Mouse (Mus musculus): Measurements from ENCODE around the gene Dnajc12. TPM values are rescaled to one million over a fixed set of nuclear protein-coding genes. Genes with fewer than 3 reads are reported as not detected.
"Not testable (repeated sequence)": the region's sequence is repeated elsewhere in the genome, so short reads cannot be mapped to it uniquely, and the experiment has no call there.

The Dnajc12 gene
- polyA plus RNA-seq, 1 experiment from 2014 or later: 12.5 TPM

DNA sequence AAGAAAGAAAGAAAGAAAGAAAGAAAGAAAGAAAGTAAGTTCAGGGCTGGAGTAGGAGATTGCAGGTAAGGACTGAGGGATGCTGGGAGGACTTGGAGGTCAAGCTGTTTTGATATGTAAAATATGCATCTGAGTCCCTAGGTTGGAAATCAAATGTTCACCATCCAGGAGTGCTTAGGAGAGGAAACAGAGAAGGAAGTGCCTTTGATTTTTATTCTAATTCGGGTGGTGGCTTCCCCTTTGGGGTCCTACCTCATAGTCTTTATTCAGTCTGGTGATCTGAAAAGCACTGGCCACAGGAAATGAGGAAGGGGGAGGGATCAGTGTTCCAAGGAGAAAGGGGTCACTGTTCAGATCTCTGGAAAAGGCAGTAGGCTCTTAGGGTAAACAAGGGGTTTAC is 21.7 kb upstream of the Dnajc12 start:
- Histone ChIP-seq H3K4me1 (no peaks in the 10 kb centered on the region), H3K4me3 (replicated peaks) (no peak overlapping the region), H3K9me3 (replicated peaks) (no peaks in the 10 kb centered on the region), H3K36me3 (no peaks in the 10 kb centered on the region), H3K27me3 (no peaks in the 10 kb centered on the region), H3K27ac (no peak overlapping the region), H3K9ac (no peak overlapping the region), H3K4me2 (no peak overlapping the region)
- no peak for ATAC-seq (replicated peaks; ENCODE audit: low FRiP score)
- WGBS: 47% methylated on average over 1 of the region's 1 CpGs

DNA sequence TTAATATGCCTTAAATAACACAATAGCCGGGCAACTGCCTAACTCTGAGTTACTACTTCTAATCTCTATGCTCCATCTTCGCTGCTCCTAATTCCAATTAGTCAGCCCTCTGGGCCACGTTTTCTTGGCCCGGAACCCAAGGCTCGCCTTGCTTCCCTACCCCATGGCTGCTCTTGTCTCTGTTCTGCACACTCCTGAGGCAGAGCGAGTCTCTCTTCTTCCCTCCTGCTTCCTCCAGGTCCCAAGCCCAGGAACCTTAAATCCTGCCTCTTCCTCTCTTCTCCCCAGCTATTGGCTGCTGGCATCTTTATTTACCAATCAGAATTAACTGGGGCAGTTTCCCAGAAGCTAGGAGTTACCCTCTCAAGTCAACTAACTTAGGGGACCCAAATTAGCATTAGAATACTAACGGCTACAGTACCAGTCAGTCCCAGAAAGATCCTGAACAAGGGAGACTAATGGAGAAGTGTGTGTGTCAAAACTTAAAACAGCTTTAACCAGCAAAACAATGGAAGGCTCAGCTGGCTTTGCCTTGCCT is 16.3 kb upstream of the Dnajc12 start:
- Histone ChIP-seq H3K27ac (no peak overlapping the region), H3K4me3 (replicated peaks) (no peak overlapping the region), H3K9ac (no peak overlapping the region), H3K4me1 (0 out of 2 replicates have a peak, but pooled peaks cover 4% of the 10 kb centered on the region), H3K27me3 (no peaks in the 10 kb centered on the region), H3K4me2 (peak overlapping the region; percentile 15; the same call in 1 of the 2 replicates), H3K9me3 (replicated peaks) (no peaks in the 10 kb centered on the region), H3K36me3 (no peaks in the 10 kb centered on the region)
- 68% methylated on average over 7 of the region's 7 CpGs for WGBS
- no peak for ATAC-seq (replicated peaks; ENCODE audit: low FRiP score)

DNA sequence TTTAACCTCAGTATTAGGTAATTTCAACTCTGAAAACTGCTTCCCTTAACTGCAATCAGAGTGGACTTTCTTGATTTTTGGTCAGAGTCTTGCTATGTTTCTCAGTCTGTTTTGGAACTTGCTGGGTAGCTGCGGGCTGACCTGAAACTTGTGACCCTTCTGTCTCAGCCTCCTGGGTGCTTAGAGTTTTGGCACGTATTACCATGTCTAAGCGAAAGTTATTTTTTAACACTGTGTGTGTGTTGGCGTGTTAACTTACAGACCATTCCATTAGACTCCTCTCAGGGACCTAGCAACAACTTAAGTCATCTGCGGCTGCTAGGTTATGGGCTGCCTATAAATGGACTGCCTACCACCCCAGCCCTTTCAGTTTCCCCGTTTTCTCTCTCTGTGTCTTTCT is 14.9 kb upstream of the Dnajc12 start:
- H3K4me3 ChIP-seq (replicated peaks): no peak overlapping the region
- WGBS: 79% methylated on average over 6 of the region's 6 CpGs
- H3K36me3 ChIP-seq: no peaks in the 10 kb centered on the region
- ATAC-seq (replicated peaks; ENCODE audit: low FRiP score): no peak
- H3K9me3 ChIP-seq (replicated peaks): no peaks in the 10 kb centered on the region
- H3K27me3 ChIP-seq: no peaks in the 10 kb centered on the region
- no peak overlapping the region for H3K9ac ChIP-seq
- H3K4me1 ChIP-seq: 0 out of 2 replicates have a peak, but pooled peaks cover 4% of the 10 kb centered on the region
- no peak overlapping the region for H3K27ac ChIP-seq
- H3K4me2 ChIP-seq: no peak overlapping the region

DNA sequence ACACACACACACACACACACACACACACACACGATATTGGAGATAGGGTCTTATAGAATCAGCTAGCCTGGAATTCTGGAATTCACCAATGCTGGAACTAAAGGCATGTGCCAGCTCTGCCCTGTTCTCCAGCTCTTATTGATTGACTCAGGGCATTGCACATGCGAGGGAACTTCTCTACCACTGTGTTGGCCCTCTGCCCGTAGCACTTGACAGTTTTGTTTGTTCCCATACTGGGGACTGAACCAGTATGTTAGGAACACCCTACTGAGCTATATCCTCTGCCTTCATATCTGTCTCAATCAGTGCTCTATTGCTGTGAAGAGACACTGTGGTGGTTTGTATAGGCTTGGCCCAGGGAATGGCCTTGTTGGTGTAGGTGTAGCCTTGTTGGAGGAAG is 14.2 kb upstream of the Dnajc12 start:
- H3K9ac ChIP-seq: no peak overlapping the region
- 92% methylated on average over 3 of the region's 3 CpGs for WGBS
- ATAC-seq (replicated peaks; ENCODE audit: low FRiP score): no peak

DNA sequence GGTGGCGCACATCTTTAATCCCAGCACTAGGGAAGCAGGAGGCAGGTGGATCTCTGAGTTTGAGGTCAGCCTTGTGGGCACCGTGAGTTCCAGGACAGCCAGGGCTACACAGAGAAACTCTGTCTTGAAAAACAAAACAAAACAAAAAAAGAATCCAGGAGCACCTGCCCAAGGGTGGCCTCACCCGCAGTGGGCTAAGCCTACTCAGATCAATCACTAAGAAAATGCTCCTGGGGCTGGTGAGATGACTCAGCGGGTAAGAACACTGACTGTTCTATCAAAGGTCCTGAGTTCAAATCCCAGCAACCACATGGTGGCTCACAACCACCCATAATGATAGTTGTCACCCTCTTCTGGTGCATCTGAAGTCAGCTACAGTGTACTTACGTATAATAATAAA is 5.9 kb upstream of the Dnajc12 start:
- WGBS: 85% methylated on average over 5 of the region's 5 CpGs
- H3K27me3 ChIP-seq: peaks cover 7% of the 10 kb centered on the region
- peaks cover 2% of the 10 kb centered on the region; the same call in 1 of the 2 replicates for H3K4me1 ChIP-seq
- H3K36me3 ChIP-seq: no peaks in the 10 kb centered on the region
- H3K4me2 ChIP-seq: no peak overlapping the region
- no peak overlapping the region for H3K9ac ChIP-seq
- no peak overlapping the region for H3K4me3 ChIP-seq (replicated peaks)
- H3K9me3 ChIP-seq (replicated peaks): no peaks in the 10 kb centered on the region
- no peak overlapping the region for H3K27ac ChIP-seq
- ATAC-seq (replicated peaks; ENCODE audit: low FRiP score): no peak

More for the DNA sequence above, 14.2 kb upstream of the Dnajc12 start:
- H3K4me3 ChIP-seq (replicated peaks): no peak overlapping the region
- H3K4me2 ChIP-seq: no peak overlapping the region
- H3K36me3 ChIP-seq: no peaks in the 10 kb centered on the region
- H3K9me3 ChIP-seq (replicated peaks): no peaks in the 10 kb centered on the region
- 0 out of 2 replicates have a peak, but pooled peaks cover 4% of the 10 kb centered on the region for H3K4me1 ChIP-seq
- no peaks in the 10 kb centered on the region for H3K27me3 ChIP-seq
- no peak overlapping the region for H3K27ac ChIP-seq

DNA sequence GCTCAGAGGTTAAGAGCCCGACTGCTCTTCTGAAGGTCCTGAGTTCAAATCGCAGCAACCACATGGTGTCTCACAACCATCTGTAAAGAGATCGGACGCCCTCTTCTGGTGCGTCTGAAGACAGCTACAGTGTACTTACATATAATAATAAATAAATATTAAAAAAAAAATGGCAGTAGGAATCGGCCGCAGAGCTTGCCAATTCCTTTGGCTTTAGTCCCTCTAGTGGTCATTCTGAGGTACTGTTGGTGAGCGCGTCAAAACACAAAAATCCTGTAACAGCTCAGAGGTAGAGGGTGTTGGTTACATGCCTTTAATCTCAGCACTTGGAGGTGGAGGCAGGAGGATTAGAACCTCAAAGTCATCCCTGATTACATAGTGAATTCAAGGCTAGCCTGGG is 4.8 kb upstream of the Dnajc12 start:
- Histone ChIP-seq H3K9me3 (replicated peaks) (no peaks in the 10 kb centered on the region), H3K4me2 (no peak overlapping the region), H3K27ac (no peak overlapping the region), H3K27me3 (peaks cover 9% of the 10 kb centered on the region), H3K9ac (no peak overlapping the region), H3K36me3 (no peaks in the 10 kb centered on the region), H3K4me1 (peaks cover 8% of the 10 kb centered on the region; the same call in 1 of the 2 replicates), H3K4me3 (replicated peaks) (no peak overlapping the region)
- 20% methylated on average over 9 of the region's 9 CpGs for WGBS
- no peak for ATAC-seq (replicated peaks; ENCODE audit: low FRiP score)

DNA sequence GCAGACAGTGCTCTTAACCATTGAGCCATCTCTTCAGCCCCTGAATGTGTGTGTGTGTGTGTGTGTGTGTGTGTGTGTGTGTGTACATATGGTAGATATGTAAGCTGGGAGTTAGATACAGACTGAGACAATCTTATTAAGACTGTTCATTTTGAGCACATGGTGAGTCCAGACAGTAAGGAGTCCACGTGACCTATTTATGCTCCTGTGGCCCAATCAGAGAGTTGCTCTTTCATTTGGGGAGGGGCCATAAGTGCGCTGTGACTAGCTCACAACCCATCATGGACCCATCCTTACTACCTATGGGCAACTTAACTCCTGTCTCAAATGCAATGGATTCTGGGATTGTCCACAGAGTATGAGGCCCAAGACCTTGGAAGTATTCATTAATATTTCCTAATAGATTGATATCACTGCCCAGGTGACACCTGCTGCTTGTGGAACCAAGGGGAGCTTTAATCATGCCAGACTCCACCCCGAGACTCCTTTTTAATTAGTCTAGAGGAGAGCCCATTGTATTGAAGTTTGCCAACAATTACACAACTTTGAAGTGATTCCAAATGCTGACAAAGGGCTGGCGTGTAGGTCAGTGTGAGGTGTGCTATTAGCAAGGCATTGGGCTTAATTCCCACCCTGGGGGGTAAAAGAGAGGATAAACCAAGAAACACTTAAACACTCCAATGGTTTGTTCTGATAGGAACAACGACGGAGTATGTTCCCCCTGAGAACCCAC is 3.1 kb upstream of the Dnajc12 start:
- WGBS: 62% methylated on average over 6 of the region's 6 CpGs

DNA sequence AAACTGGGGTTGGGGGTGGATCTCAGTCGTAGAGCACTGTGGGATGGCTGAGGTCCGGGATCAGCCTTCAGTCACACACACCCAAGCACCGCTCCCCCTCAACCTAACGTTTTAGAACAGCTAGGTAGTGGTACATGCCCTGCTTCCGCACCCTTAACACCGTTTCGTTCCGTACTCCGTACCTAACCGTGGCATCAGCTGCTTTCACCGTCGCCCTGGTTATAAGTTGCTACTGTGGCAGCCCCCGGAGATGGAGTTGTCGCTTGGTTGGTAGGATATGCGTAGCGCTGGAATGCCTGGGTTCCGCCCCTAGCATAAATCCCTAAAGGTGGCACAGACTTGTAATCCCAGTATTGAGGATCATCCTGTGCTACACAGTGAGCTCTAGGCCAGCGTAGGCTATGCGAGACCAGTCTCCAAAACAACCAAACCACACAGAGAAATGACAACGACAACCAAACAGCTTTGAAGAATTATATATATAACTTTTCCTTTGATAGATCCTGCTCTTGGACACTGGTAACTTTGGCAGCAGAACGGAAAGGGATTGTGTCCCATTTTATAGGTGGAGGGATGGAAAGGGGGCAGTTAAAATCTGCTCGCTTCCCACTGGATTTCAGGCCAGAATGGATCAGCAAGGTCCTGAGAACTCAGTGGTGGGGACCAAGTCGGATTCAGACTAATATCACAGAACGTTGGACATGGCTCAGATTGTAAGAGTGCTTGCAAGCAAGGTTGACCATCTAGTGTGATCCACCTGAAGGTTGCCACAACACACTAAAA is 554 bp upstream of the Dnajc12 start, which contains the start of gene Sirt1:
Gene Sirt1, minus strand, starts transcription at position 207 of the 783 bp plus-strand sequence.
- Histone ChIP-seq H3K4me2 (peak within 1 kb of the TSS; percentile 85), H3K9ac (peak within 1 kb of the TSS; percentile 49), H3K4me1 (peaks cover 8% of the 10 kb centered on the region; the same call in 1 of the 2 replicates), H3K36me3 (no peaks in the 10 kb centered on the region), H3K27ac (no peak within 1 kb of the TSS), H3K27me3 (peaks cover 9% of the 10 kb centered on the region), H3K4me3 (replicated peaks) (peak within 1 kb of the TSS; percentile 49), H3K9me3 (replicated peaks) (no peaks in the 10 kb centered on the region)
- ATAC-seq (replicated peaks; ENCODE audit: low FRiP score): no peak
- WGBS: 3% methylated on average over 24 of the region's 24 CpGs

More for the DNA sequence above, 3.1 kb upstream of the Dnajc12 start:
- Histone ChIP-seq H3K27ac (no peak overlapping the region), H3K4me3 (replicated peaks) (no peak overlapping the region), H3K36me3 (no peaks in the 10 kb centered on the region), H3K4me1 (peaks cover 8% of the 10 kb centered on the region; the same call in 1 of the 2 replicates), H3K4me2 (no peak overlapping the region), H3K27me3 (peaks cover 9% of the 10 kb centered on the region), H3K9me3 (replicated peaks) (no peaks in the 10 kb centered on the region), H3K9ac (no peak overlapping the region)
- no peak for ATAC-seq (replicated peaks; ENCODE audit: low FRiP score)

DNA sequence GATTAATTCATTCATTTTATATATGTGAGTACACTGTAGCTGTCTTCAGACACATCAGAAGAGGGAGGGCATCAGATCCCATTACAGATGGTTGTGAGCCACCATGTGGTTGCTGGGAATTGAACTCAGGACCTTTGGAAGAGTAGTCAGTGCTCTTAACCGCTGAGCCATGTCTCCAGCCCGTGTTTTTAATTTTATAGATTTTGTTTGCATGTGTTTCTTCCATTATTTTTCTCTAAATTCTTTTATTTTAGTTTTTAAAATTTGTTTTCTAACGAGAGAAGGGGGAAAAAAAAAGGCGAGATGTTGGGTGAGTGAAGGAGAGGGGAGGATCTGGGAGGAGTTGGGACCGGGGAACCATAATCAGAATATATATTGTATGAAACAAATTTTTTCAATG is 3.7 kb downstream of the Dnajc12 start:
- 22% methylated on average over 5 of the region's 5 CpGs for WGBS
- peak overlapping the region; percentile 58 for H3K4me3 ChIP-seq (replicated peaks)
- H3K36me3 ChIP-seq; ATAC-seq (replicated peaks; ENCODE audit: low FRiP score); H3K4me1 ChIP-seq; H3K27me3 ChIP-seq; H3K9me3 ChIP-seq (replicated peaks): not testable (repeated sequence)
- peak overlapping the region; percentile 62 for H3K4me2 ChIP-seq
- H3K9ac ChIP-seq: peak overlapping the region; percentile 49; the same call in 1 of the 2 replicates
- H3K27ac ChIP-seq: 0 out of 2 replicates have a peak overlapping the region, but pooled peaks have one; percentile 56

DNA sequence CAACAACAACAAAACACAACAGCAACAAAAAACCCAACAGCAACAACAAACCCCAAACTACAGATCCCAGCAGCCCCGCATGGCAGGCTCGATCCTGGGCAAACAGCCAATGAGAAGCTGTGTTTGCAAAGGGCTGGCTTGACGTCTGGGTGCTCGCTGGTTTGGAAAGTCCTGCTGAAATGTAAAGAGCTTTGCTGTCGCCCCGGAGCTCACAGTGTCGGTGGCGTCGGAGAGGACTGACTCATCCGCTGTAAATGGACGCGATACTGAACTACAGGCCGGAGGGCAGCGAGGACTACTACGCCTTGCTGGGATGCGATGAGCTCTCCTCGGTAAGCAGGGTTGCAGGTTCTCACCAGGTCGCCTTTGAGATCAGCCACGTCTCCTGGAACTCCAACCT is 4.2 kb downstream of the Dnajc12 start:
- H3K27me3 ChIP-seq: peaks cover under 1% of the 10 kb centered on the region; the same call in 1 of the 2 replicates
- WGBS: under 1% methylated on average over 19 of the region's 19 CpGs
- no peaks in the 10 kb centered on the region for H3K36me3 ChIP-seq
- H3K4me3 ChIP-seq (replicated peaks): peak overlapping the region; percentile 58
- no peaks in the 10 kb centered on the region for H3K9me3 ChIP-seq (replicated peaks)
- peak overlapping the region; percentile 62 for H3K4me2 ChIP-seq
- peak overlapping the region; percentile 49 for H3K9ac ChIP-seq
- peaks cover 5% of the 10 kb centered on the region; the same call in 1 of the 2 replicates for H3K4me1 ChIP-seq
- H3K27ac ChIP-seq: peak overlapping the region; percentile 56
- ATAC-seq (replicated peaks; ENCODE audit: low FRiP score): peak; percentile 79

DNA sequence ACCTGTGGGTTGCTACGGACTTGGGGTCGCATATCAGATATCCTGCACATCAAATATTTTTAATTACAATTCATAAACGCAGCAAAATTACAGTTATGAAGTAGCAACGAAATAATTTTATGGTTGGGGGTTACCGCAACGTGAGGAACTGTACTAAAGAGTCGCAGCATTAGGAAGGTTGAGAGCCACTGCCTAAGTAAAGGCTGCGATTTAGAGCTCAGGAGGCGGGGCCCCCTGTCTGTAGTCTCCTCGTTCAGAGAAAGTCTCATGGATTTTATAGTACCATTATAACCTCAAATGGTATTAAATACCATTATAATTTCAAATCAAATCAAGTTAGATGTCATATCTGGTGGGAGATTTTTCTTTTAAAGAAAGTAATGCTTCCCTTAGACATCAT is 4.7 kb downstream of the Dnajc12 start:
- Histone ChIP-seq H3K36me3 (no peaks in the 10 kb centered on the region), H3K9me3 (replicated peaks) (no peaks in the 10 kb centered on the region), H3K9ac (peak overlapping the region; percentile 49), H3K27me3 (no peaks in the 10 kb centered on the region), H3K4me1 (no peaks in the 10 kb centered on the region), H3K4me2 (peak overlapping the region; percentile 62), H3K4me3 (replicated peaks) (peak overlapping the region; percentile 58), H3K27ac (peak overlapping the region; percentile 56; the same call in 1 of the 2 replicates)
- ATAC-seq (replicated peaks; ENCODE audit: low FRiP score): no peak
- WGBS: 3% methylated on average over 10 of the region's 10 CpGs

DNA sequence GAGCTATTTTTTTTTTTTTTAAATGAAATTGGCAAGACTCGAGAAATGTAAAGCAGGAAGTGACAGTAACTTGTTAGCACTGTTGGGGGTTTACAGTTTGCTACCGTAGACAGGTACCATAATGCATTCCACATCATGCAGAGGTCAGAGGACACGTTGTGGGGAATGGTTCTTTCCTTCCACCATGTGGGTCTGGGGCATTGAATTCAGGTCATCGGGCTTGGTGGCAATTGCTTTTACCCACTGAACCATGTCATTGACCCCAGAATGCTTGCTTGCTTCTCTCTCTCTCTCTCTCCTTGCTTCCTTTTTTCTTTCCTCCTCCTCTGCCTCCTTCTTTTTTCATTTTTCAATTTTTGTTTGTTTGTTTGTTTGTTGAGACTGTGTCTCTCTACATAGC is 6.7 kb downstream of the Dnajc12 start:
- H3K4me3 ChIP-seq (replicated peaks): no peak overlapping the region
- H3K27ac ChIP-seq: no peak overlapping the region
- H3K9me3 ChIP-seq (replicated peaks): no peaks in the 10 kb centered on the region
- H3K36me3 ChIP-seq: no peaks in the 10 kb centered on the region
- no peak overlapping the region for H3K4me2 ChIP-seq
- H3K9ac ChIP-seq: no peak overlapping the region
- ATAC-seq (replicated peaks; ENCODE audit: low FRiP score): no peak
- H3K27me3 ChIP-seq: no peaks in the 10 kb centered on the region
- H3K4me1 ChIP-seq: no peaks in the 10 kb centered on the region
- 49% methylated on average over 4 of the region's 4 CpGs for whole genome bisulfite sequencing
